Mouse (Mus musculus): Measurements from ENCODE around the gene Cdh10.

- TF ChIP-seq CTCF (IDR thresholded peaks at IDR 0.05; ENCODE audit: low read depth) (no peak), EP300 (IDR thresholded peaks at IDR 0.05; ENCODE audit: low read depth) (no peak)
These were observed 39.4 kb downstream of the Cdh10 start for GRCm38 (mm10) chr15:18858135-18858534.
